Mouse (Mus musculus): Measurements from ENCODE around the gene Ccdc6. TPM values are rescaled to one million over a fixed set of nuclear protein-coding genes. Genes with fewer than 3 reads are reported as not detected.

The Ccdc6 gene
- polyA plus RNA-seq, 1 experiment from 2014 or later, result 10.0 TPM

DNA sequence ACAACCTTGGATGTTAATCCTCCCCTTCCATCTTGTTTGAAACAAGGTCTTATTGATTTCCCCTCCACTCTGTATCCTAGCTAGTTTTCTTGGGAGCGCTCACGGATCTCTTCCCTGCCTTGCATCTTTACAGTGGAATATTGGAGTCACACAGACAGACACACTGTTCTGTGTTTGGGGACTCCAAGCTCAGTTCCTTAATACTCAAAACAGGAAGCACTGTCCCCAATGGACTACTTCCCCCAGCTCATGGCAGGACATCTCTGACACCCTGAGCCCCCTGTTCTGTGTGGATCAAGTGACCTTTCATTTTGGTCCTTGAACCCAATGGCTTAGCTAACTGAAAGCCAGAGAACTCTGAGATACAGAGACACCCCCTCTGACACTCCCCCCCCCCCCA is 100.7 kb downstream of the Ccdc6 start:
- no peaks in the 10 kb centered on the region for H3K36me3 ChIP-seq (ENCODE audit: control insufficient read depth, insufficient read depth, low read length)
- H3K9me3 ChIP-seq (ENCODE audit: control insufficient read depth, low read length), result no peaks in the 10 kb centered on the region
- TF ChIP-seq CTCF (IDR thresholded peaks at IDR 0.05; ENCODE audit: low read depth), result no peak
- no peak for TF ChIP-seq EP300 (optimal IDR thresholded peaks at IDR 0.05)
- no peaks in the 10 kb centered on the region for H3K4me1 ChIP-seq (replicated peaks; ENCODE audit: control insufficient read depth, insufficient read depth)
- 76% methylated on average over 2 of the region's 2 CpGs for WGBS
- H3K4me3 ChIP-seq (ENCODE audit: low read depth, low read length), result no peak overlapping the region
- no peaks in the 10 kb centered on the region for H3K27me3 ChIP-seq (ENCODE audit: control insufficient read depth, insufficient read depth, low read length)
- H3K27ac ChIP-seq (replicated peaks), result no peak overlapping the region
- H3K4me2 ChIP-seq (replicated peaks; ENCODE audit: low read depth), result no peak overlapping the region
- ATAC-seq (ENCODE audit: low FRiP score, low TSS enrichment), result no peak
- DNase-seq (ENCODE audit: low spot score), result no peak
- H3K9ac ChIP-seq (ENCODE audit: low read length), result no peak overlapping the region

DNA sequence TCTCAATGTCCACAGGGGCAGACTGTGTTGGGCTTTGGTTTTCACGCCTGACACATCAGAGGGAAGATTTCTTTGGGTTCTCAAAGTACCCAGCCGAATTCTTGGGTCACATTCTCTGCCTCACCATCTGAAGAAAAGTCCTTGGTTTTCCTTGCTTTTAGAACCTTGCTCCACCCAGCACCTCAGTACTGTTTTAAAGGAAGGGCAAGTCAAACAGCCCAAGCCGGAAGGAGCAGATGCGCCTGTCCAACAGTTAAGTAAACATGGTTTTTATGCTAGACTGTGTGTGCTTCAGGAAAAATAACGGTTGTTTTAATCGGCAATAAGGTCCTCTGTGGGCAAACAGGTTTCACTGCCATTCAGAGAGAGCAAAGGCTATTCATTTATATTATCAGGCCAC is 101.1 kb downstream of the Ccdc6 start:
- H3K27ac ChIP-seq (replicated peaks), result no peak overlapping the region
- ATAC-seq (ENCODE audit: low FRiP score, low TSS enrichment), result peak; percentile 27; the same call in 1 of the 2 replicates
- H3K9me3 ChIP-seq (ENCODE audit: control insufficient read depth, low read length), result no peaks in the 10 kb centered on the region
- no peak overlapping the region for H3K9ac ChIP-seq (ENCODE audit: low read length)
- DNase-seq (ENCODE audit: low spot score), result no peak
- H3K27me3 ChIP-seq (ENCODE audit: control insufficient read depth, insufficient read depth, low read length), result no peaks in the 10 kb centered on the region
- H3K4me1 ChIP-seq (replicated peaks; ENCODE audit: control insufficient read depth, insufficient read depth), result no peaks in the 10 kb centered on the region
- 42% methylated on average over 6 of the region's 6 CpGs for WGBS
- H3K4me2 ChIP-seq (replicated peaks; ENCODE audit: low read depth), result no peak overlapping the region
- TF ChIP-seq CTCF (IDR thresholded peaks at IDR 0.05; ENCODE audit: low read depth), result no peak
- TF ChIP-seq EP300 (optimal IDR thresholded peaks at IDR 0.05), result no peak
- no peaks in the 10 kb centered on the region for H3K36me3 ChIP-seq (ENCODE audit: control insufficient read depth, insufficient read depth, low read length)
- no peak overlapping the region for H3K4me3 ChIP-seq (ENCODE audit: low read depth, low read length)

DNA sequence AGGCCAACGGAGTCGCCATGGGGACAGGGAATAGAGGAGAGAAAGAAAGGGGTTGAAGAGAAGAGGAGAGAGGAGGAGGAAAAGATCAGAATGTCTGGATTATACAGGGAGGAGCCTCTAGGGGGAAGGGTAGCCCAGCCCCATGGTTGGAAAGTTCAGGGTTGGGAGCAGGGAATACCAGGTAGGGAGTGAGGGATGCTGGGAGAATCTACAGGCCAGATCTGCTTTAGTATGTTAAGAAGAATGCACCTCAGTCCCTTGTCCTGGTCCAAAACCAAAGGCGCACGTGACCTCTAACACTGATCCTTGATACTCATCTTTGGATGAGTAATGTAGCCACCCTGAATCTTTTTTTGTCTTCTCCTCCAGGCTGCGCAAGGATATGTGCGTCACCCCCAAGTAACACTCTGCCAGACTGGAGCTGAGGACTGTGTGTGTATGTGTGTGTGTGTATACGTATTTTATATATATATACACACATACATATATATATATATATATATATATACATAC is 102.1 kb downstream of the Ccdc6 start:
- Histone ChIP-seq H3K4me1 (replicated peaks; ENCODE audit: control insufficient read depth, insufficient read depth) (no peaks in the 10 kb centered on the region), H3K27me3 (ENCODE audit: control insufficient read depth, insufficient read depth, low read length) (no peaks in the 10 kb centered on the region), H3K36me3 (ENCODE audit: control insufficient read depth, insufficient read depth, low read length) (no peaks in the 10 kb centered on the region), H3K9me3 (ENCODE audit: control insufficient read depth, low read length) (no peaks in the 10 kb centered on the region), H3K4me2 (replicated peaks; ENCODE audit: low read depth) (no peak overlapping the region), H3K27ac (replicated peaks) (no peak overlapping the region), H3K9ac (ENCODE audit: low read length) (no peak overlapping the region), H3K4me3 (ENCODE audit: low read depth, low read length) (no peak overlapping the region)
- WGBS, result 88% methylated on average over 7 of the region's 7 CpGs
- TF ChIP-seq CTCF (IDR thresholded peaks at IDR 0.05; ENCODE audit: low read depth) (no peak), EP300 (optimal IDR thresholded peaks at IDR 0.05) (no peak)
- DNase-seq (ENCODE audit: low spot score) (no peak), ATAC-seq (ENCODE audit: low FRiP score, low TSS enrichment) (no peak)

DNA sequence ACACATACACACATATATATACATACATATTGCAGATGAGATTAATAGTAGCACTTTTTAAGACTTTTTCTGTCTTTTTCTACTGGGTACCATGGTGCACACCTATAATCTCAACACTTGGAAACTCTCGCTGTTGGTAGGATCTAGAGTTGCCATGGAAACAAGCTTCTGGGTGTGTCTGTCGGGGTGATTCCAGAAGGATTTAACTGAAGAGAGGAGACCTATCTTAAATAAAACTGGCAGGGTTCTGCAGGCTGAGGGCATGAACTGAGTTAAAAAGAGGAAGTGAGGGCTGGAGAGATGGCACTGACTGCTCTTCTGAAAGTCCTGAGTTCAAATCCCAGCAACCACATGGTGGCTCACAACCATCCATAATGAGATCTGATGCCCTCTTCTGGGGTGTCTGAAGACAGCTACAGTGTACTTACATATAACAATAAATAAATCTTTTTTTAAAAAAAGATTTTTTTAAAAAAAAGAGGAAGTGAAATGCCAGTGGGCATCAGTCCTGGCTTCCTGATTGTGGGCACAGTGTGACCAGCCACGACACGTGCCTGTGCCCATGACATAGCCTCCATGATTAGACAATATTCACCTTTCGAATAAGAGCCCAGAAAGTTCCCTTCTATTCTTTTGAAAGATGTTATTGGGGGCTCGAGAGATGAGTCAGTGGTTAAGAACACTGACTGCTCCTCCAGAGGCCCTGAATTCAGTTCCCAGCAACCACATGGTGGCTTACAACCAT is 102.7 kb downstream of the Ccdc6 start:
- Histone ChIP-seq H3K36me3 (ENCODE audit: control insufficient read depth, insufficient read depth, low read length) (no peaks in the 10 kb centered on the region), H3K4me2 (replicated peaks; ENCODE audit: low read depth) (no peak overlapping the region), H3K4me3 (ENCODE audit: low read depth, low read length) (no peak overlapping the region), H3K9ac (ENCODE audit: low read length) (no peak overlapping the region), H3K9me3 (ENCODE audit: control insufficient read depth, low read length) (no peaks in the 10 kb centered on the region), H3K4me1 (replicated peaks; ENCODE audit: control insufficient read depth, insufficient read depth) (no peaks in the 10 kb centered on the region), H3K27me3 (ENCODE audit: control insufficient read depth, insufficient read depth, low read length) (no peaks in the 10 kb centered on the region), H3K27ac (replicated peaks) (no peak overlapping the region)
- 83% methylated on average over 6 of the region's 6 CpGs for WGBS
- no peak for TF ChIP-seq CTCF (IDR thresholded peaks at IDR 0.05; ENCODE audit: low read depth)
- TF ChIP-seq EP300 (optimal IDR thresholded peaks at IDR 0.05), result no peak
- no peak for DNase-seq (ENCODE audit: low spot score)
- ATAC-seq (ENCODE audit: low FRiP score, low TSS enrichment), result no peak

DNA sequence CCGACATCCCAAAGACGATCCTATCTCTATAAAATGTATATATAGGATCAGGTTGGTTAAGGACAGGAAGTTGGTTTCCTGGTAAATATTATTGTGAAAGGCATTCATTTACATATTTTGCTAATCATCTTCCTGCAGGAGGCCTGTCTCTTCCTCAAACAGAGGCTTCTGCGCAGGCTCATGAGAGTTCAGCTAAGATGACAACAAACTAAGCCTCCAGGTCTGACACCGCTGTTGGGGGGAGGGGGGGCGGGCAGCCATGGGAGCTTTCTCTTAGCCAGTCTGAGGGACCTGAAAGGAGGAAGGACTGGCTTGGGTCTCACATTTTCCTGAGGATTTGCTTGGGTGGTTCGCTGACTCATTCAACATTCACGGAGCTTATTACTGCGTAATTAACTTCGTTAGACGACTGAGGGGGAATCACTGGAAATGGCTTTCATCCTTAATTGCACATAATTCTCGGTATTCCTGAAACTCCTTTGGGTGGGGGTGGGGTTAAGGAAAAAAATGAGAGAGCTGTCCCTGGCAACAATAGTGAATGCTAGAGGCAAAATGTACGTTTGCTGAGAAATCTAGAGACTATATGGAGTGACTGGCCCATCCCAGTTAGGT is 104.1 kb downstream of the Ccdc6 start:
- Histone ChIP-seq H3K4me2 (replicated peaks; ENCODE audit: low read depth) (no peak overlapping the region), H3K27me3 (ENCODE audit: control insufficient read depth, insufficient read depth, low read length) (no peaks in the 10 kb centered on the region), H3K36me3 (ENCODE audit: control insufficient read depth, insufficient read depth, low read length) (no peaks in the 10 kb centered on the region), H3K9me3 (ENCODE audit: control insufficient read depth, low read length) (no peaks in the 10 kb centered on the region), H3K4me1 (replicated peaks; ENCODE audit: control insufficient read depth, insufficient read depth) (peaks cover 6% of the 10 kb centered on the region), H3K4me3 (ENCODE audit: low read depth, low read length) (no peak overlapping the region), H3K27ac (replicated peaks) (no peak overlapping the region), H3K9ac (ENCODE audit: low read length) (no peak overlapping the region)
- DNase-seq (ENCODE audit: low spot score) (no peak), ATAC-seq (ENCODE audit: low FRiP score, low TSS enrichment) (no peak)
- 70% methylated on average over 12 of the region's 12 CpGs for WGBS
- TF ChIP-seq CTCF (IDR thresholded peaks at IDR 0.05; ENCODE audit: low read depth) (no peak), EP300 (optimal IDR thresholded peaks at IDR 0.05) (no peak)

All from stomach, postnatal 0 days (tissue).